Mouse (Mus musculus): ENCODE measurements around the gene Rtn4.

DNA sequence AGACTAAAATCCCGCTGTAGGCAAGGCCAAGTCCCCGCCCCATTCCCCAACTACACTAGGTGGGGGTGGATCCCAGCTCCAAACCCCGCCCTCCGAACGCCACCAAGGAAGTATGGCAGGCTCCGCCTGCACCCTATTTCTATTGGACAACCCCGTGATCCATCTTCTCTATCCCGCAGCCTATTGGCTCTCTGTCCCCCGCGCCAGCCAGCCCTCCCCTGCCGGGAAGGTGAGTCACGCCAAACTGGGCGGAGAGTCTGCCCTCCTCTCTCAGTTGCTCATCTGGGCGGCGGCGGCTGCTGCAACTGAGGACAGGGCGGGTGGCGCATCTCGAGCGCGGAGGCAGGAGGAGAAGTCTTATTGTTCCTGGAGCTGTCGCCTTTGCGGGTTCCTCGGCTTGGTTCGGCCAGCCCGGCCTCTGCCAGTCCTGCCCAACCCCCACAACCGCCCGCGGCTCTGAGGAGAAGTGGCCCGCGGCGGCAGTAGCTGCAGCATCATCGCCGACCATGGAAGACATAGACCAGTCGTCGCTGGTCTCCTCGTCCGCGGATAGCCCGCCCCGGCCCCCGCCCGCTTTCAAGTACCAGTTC is at the start of gene Rtn4:
- TF ChIP-seq CTCF (IDR thresholded peaks at IDR 0.05; ENCODE audit: extremely low read depth, insufficient read length, insufficient replicate concordance, low read depth, low read length) (no peak), POLR2A (IDR thresholded peaks at IDR 0.05; ENCODE audit: low read depth, low read length) (peak; percentile 90)

Measured in small intestine, adult 2 months (tissue).